Mouse (Mus musculus) C2C12 (cell line): ENCODE results near the gene 2310003L06Rik. TPM values are rescaled to one million over a fixed set of nuclear protein-coding genes. Genes with fewer than 3 reads are reported as not detected.

ENCODE experiments used
- H3K27me3 ChIP-seq: one replicate; pipeline ENCODE4 v1.6.1; 2011; ENCODE audit not compliant: control insufficient read depth, insufficient read depth, insufficient read length
- H3K36me3 ChIP-seq: one replicate; pipeline ENCODE4 v1.6.1; 2011; ENCODE audit not compliant: control insufficient read depth, insufficient read depth
- H3K4me3 ChIP-seq: one replicate; pipeline ENCODE4 v1.5.1; 2011; ENCODE audit warnings: mild to moderate bottlenecking, control low read depth; ENCODE audit not compliant: poor library complexity, insufficient read depth, severe bottlenecking
- H3K79me2 ChIP-seq: one replicate; pipeline ENCODE4 v1.6.1; 2011; ENCODE audit not compliant: control insufficient read depth, insufficient read depth
- H3K79me3 ChIP-seq: one replicate; pipeline ENCODE4 v1.6.1; 2011; ENCODE audit warnings: low read depth, control low read depth
- H3ac ChIP-seq: one replicate; pipeline ENCODE3; 2011; ENCODE audit warnings: low read depth; ENCODE audit not compliant: control insufficient read depth, insufficient read length
- CEBPB ChIP-seq: IDR thresholded peaks from one replicate; pipeline ENCODE4 v1.6.1; 2011; ENCODE audit warnings: low read depth, mild to moderate bottlenecking, control low read depth, moderate library complexity
- CTCF ChIP-seq: IDR thresholded peaks from one replicate; pipeline ENCODE4 v1.5.1; 2011; ENCODE audit not compliant: control insufficient read depth, insufficient read depth, insufficient read length
- FOSL1 ChIP-seq: IDR thresholded peaks from one replicate; pipeline ENCODE4 v1.8.0; 2011; ENCODE audit warnings: mild to moderate bottlenecking, low read length; ENCODE audit not compliant: poor library complexity, insufficient read depth, severe bottlenecking
- MAX ChIP-seq: IDR thresholded peaks from one replicate; pipeline ENCODE4 v1.6.1; 2011; ENCODE audit warnings: mild to moderate bottlenecking, control low read depth
- MYOD1 ChIP-seq: IDR thresholded peaks from one replicate; pipeline ENCODE4 v1.6.1; 2011; ENCODE audit warnings: low read depth; ENCODE audit not compliant: control insufficient read depth, insufficient read length
- MYOG ChIP-seq: IDR thresholded peaks from one replicate; pipeline ENCODE4 v1.6.1; 2011; ENCODE audit not compliant: control insufficient read depth, insufficient read length; ENCODE audit errors: extremely low read depth
- USF1 ChIP-seq: IDR thresholded peaks from one replicate; pipeline ENCODE4 v1.6.1; 2011; ENCODE audit warnings: low read depth, mild to moderate bottlenecking, control low read depth, moderate library complexity
- long read RNA-seq, 2 experiments: library from polyadenylated mRNA; unstranded; transcript quantifications; one replicate each; pipeline ENCODE4 v2.0.0; 2019 to 2020
- polyA plus RNA-seq: library from polyadenylated mRNA; unstranded; fragments of >200 nt; fragmentation: generic; extraction: Trizol; gene quantifications from one replicate; pipeline ENCODE4 v1.2.1, GENCODE M21; 2012; ENCODE audit warnings: missing spikeins

Gene 2310003L06Rik
- not detected for polyA plus RNA-seq
- long read RNA-seq, experiment 1 = 0 reads
- long read RNA-seq, experiment 2 = 0 reads

DNA sequence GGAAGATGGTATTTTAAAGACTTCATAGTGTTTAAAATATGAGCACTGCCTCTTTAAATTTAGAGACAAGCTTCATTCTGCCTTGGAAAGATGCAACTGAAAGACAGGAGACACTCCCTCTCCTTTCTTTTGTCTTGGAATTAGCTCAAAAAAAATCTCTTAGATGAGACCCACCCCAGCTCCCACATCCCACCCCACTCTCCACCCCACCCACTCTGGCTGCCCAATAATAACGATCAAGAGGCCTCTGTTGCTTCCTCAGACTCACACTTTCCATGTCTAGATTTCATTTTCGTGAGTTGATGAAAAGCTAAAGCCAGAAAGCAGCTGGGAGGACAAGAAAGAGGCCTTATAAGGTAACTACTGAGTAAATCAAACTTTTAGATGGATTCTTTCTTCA lies at the start of gene 2310003L06Rik, which contains the start of gene Gm28434:
Gene 2310003L06Rik (plus strand): TSS at position 259 of the 400 bp plus-strand sequence.
Gene Gm28434 (plus strand): TSS at position 317 of the 400 bp plus-strand sequence.
- Histone ChIP-seq H3ac (no peak within 1 kb of the TSS), H3K79me3 (no peaks in the 10 kb centered on the region), H3K79me2 (no peaks in the 10 kb centered on the region), H3K27me3 (no peaks in the 10 kb centered on the region), H3K36me3 (no peaks in the 10 kb centered on the region), H3K4me3 (no peak within 1 kb of the TSS)
- TF ChIP-seq FOSL1 (no peak), CTCF (no peak), MYOD1 (no peak), MYOG (no peak), MAX (no peak), USF1 (no peak), CEBPB (no peak)

DNA sequence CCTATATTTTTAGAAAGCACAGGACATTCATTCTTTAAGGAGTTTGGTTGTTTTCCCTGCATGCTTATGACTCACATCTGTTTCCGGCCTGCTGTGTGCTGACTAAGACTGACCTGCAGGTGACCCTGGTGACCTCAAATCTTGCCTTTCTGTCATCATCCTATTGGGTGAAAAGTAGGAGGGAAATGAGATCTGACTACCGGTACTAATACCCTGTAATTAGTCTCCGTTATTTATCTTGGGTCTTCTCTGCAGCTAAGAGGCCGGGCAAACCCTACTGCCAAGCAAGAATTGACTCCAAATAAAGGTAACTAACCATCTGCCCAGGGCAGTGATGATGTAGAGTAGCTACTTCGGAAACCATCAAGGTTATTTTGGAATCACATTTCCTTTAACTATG lies 43.9 kb upstream of the 2310003L06Rik start, which contains the start of gene Csn3:
Gene Csn3 (plus strand): TSS at position 208 of the 400 bp plus-strand sequence.
- TF ChIP-seq CEBPB (no peak), USF1 (no peak), FOSL1 (no peak), CTCF (no peak), MYOD1 (no peak), MYOG (no peak), MAX (no peak)
- no peaks in the 10 kb centered on the region for H3K79me2 ChIP-seq
- no peak within 1 kb of the TSS for H3ac ChIP-seq
- no peaks in the 10 kb centered on the region for H3K36me3 ChIP-seq
- H3K27me3 ChIP-seq = no peaks in the 10 kb centered on the region
- no peaks in the 10 kb centered on the region for H3K79me3 ChIP-seq
- H3K4me3 ChIP-seq = no peak within 1 kb of the TSS

DNA sequence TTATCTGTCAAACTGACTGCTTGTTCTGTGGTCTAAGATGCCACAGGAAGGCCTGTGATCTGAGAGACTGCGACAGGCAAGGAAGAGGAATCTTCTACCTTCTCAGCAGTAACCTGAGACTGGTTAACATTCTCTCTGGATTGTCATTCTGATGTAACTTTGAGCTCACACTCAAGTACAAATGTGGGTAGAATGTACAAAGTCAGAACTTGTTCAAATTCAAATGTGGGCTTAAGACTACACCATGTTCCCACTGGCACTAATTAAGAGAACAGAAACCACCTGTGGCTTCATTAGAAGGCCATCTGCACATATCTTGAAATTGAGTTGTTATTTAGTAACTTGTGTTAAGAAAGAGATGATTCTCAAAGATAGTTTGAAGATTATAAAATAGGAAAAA lies 37.7 kb upstream of the 2310003L06Rik start:
- no peak overlapping the region for H3K4me3 ChIP-seq
- no peaks in the 10 kb centered on the region for H3K79me3 ChIP-seq
- no peaks in the 10 kb centered on the region for H3K36me3 ChIP-seq
- no peak overlapping the region for H3ac ChIP-seq
- no peaks in the 10 kb centered on the region for H3K27me3 ChIP-seq
- no peaks in the 10 kb centered on the region for H3K79me2 ChIP-seq
- TF ChIP-seq CTCF (no peak), MAX (no peak), FOSL1 (no peak), MYOG (no peak), MYOD1 (no peak), CEBPB (no peak)

DNA sequence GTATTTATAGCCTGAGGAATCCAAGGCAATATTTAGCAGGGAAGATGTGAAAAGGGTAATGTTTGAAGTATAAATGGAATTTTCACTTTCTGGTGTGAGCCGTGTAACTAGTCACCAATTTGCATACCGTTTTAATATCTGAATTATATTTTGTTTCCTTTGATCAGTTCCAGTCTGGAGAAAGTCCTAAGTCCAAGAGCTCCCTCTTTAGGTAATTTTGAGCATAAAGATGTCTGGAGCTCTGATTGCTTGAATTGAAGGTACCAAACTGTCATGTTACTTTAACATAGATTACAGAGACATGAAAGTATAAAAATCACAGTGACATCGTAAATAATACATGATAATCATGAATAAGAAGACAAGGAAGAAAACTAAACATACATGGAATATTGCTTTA lies 28.5 kb upstream of the 2310003L06Rik start:
- Histone ChIP-seq H3ac (no peak overlapping the region), H3K27me3 (no peaks in the 10 kb centered on the region), H3K4me3 (no peak overlapping the region), H3K36me3 (no peaks in the 10 kb centered on the region), H3K79me3 (no peaks in the 10 kb centered on the region), H3K79me2 (no peaks in the 10 kb centered on the region)
- TF ChIP-seq CEBPB = no peak
- TF ChIP-seq USF1 = no peak
- no peak for TF ChIP-seq MYOG
- TF ChIP-seq MAX = no peak
- no peak for TF ChIP-seq CTCF
- TF ChIP-seq MYOD1 = no peak
- TF ChIP-seq FOSL1 = no peak

GRCm38 (mm10) chr5:87942515-87942914 lies 26.7 kb upstream of the 2310003L06Rik start:
- H3K79me2 ChIP-seq = no peaks in the 10 kb centered on the region
- H3K4me3 ChIP-seq = no peak overlapping the region
- H3K36me3 ChIP-seq = no peaks in the 10 kb centered on the region
- no peak overlapping the region for H3ac ChIP-seq
- no peaks in the 10 kb centered on the region for H3K79me3 ChIP-seq
- TF ChIP-seq MYOG (no peak), MAX (no peak), CTCF (no peak), CEBPB (no peak), USF1 (no peak), MYOD1 (no peak), FOSL1 (no peak)
- H3K27me3 ChIP-seq = no peaks in the 10 kb centered on the region
